Mouse (Mus musculus) lung, postnatal 36 days (tissue): ENCODE results near the gene Zfp961.
"Not testable (repeated sequence)": the region's sequence is repeated elsewhere in the genome, so short reads cannot be mapped to it uniquely, and the experiment has no call there.

ENCODE experiments used
- DNase-seq: peaks from one replicate; pipeline ENCODE4 v3.0.0; 2022; ENCODE audit warnings: mixed read lengths

The Zfp961 gene

GRCm38 (mm10) chr8:72019022-72019421 lies 68.2 kb downstream of the Zfp961 start:
- DNase-seq = not testable (repeated sequence)

- DNase-seq = no peak
Measured at GRCm38 (mm10) chr8:72019816-72020215, 69.0 kb downstream of the Zfp961 start.

GRCm38 (mm10) chr8:72024886-72025285 lies 74.0 kb downstream of the Zfp961 start:
- DNase-seq = peak; percentile 81

GRCm38 (mm10) chr8:72032926-72033325 lies 82.1 kb downstream of the Zfp961 start:
- peak; percentile 86 for DNase-seq

GRCm38 (mm10) chr8:72040918-72041317 lies 90.1 kb downstream of the Zfp961 start, which contains the start of gene Olfr372:
Olfr372 (plus strand) TSS chr8:72041218.
- not testable (repeated sequence) for DNase-seq

GRCm38 (mm10) chr8:72042493-72042892 lies 91.7 kb downstream of the Zfp961 start:
- DNase-seq = no peak
